Mouse (Mus musculus): Measurements from ENCODE around the gene Plcb4. TPM values are rescaled to one million over a fixed set of nuclear protein-coding genes. Genes with fewer than 3 reads are reported as not detected.

Gene Plcb4
- 1.8 and 1.9 TPM in 2 replicates for polyA plus RNA-seq (2012; rRNA removed)

GRCm38 (mm10) chr2:135658486-135659390 is at the start of gene Plcb4:
Plcb4 (plus strand) TSS chr2:135659011.

DNA sequence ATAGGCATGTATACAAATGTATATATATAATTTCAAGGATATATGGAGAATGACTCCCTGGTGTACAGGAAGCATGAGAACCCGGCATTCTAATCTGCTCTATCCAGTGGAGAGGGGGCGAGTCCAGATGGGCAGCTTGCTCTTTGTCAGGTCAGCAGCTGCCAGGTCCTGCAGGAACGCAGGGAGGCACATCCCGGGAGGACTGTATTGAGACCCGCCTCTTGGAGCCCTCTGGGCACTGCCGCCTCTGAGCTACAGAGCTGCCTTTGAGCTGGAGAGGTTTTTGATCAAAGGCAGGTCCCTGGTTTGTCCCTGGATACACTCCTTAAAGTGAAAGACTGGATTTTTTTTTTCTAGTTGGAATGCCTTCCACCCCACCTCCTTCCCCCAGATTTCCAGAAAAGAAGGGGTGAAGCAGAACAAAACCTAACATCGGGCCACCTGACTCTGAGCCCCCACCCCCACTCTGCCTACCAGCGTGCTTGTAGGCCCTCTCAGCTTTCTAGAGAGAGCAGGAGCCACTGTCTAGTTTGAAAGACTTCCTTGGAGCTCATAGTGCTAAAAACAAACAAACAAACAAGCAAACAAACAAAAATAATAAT is 393.0 kb downstream of the Plcb4 start, which contains the start of gene Lamp5:
Gene Lamp5, plus strand, starts transcription at position 552 of the 602 bp plus-strand sequence.

Data from liver, embryonic 14 days (tissue).